Mouse (Mus musculus) T-helper 17 cell (primary cell): ENCODE results near the gene 2310030G06Rik.

Source experiments
- in situ Hi-C, 2 experiments: fragments of 300-600 bp; cut with MboI, MseI; formaldehyde crosslinking; loops; 1 replicate in 1 of 2; 2 replicates in 1 of 2; pipeline ENCODE4 v1.15.1; 2025; ENCODE audit warnings: high pct_unique_total_duplicates in 2 of 2

Gene 2310030G06Rik

DNA sequence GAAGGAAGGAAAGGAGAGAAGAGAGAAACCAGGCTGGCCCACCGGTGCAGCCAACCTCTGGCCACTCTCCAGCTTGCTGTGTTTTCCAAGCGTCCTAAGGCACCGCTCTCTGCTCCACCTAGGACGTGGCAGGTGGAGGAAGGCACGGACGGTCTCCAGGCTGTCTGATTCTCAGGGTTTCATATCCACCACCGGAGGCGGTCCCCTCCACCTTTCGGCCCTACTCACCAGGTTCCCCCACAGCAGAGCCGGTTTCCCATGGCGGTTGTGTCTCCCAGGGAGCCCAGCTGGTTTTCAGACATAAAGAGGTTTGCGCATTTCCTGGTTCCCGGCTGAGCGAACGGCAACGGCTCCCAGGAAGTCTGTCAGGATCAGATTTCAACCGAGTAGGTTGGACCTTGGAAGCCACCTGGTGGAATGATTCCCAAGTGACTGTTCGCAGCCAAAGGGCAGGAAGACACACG, at the start of gene 2310030G06Rik:
Gene 2310030G06Rik (minus strand): TSS at position 323 of the 464 bp plus-strand sequence.
- in situ Hi-C loops: no loop called here

GRCm38 (mm10) chr9:50795266-50795665, 48.9 kb upstream of the 2310030G06Rik start:
- in situ Hi-C loops: no loop called here

- in situ Hi-C loops: loop anchor here in 1 of 2 experiments (10.0 kb wide), 1 partner anchor 1267 kb away; no protein-coding TSS in a partner anchor
Measured at GRCm38 (mm10) chr9:50782155-50782554, 35.8 kb upstream of the 2310030G06Rik start.

GRCm38 (mm10) chr9:50776162-50776760, 29.9 kb upstream of the 2310030G06Rik start:
- in situ Hi-C loops: no loop called here

DNA sequence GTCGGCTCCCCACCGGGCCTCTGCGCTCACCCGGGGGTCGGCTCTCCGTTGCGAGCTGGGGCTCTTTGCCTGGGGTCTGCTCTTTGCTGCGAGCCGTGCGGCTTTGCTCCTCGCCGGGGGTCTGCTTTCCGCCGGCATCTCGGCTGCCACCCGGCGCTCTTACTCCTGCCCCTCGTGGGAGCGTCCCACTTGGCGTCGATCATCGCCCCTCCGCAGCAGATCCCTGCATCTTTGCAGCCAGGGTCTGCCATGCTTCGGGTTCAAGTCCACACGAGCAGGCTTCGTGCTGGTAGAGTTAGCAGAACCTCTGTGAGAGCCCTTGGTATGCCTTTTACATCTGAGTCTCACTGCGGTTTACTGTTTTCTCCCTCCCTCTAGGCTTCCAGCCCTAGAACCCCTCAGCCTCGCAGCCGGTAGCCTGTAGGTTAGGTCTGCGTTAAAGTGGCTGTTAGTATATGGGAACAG, 29.4 kb upstream of the 2310030G06Rik start:
- in situ Hi-C loops: no loop called here

DNA sequence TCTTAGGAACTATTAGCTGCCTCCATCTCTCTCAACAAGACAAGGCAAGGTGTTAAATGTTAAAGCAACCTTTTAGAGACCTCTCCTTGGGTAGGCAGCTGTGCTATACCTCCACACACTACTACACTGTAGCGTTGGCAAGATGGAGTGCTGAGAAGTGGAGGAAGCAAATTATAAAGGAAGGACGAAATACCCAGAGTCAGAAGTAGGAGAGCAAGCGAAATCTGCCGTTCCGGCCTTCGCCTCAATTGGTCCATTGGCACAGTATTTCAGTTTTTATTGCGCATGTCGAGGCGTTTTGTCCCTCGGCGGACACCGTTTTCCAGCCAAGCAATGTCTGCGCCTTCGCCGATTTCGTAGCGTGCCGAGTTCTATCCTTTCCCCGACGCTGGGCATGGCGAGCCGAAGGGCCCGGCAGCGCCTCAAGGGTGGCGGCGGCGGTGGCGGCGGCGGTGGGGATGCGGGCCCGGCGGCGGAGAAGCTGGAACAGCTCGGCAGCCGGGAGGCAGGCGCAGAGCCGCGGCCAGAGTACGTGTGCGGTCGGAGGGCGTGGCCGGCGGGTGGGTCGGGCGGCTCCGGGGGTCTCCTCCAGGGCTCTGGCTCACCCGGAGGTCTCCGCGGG, 28.8 kb upstream of the 2310030G06Rik start, which contains the start of the genes Alg9 and 1110032A03Rik:
Gene Alg9 (plus strand): TSS at position 29 of the 622 bp plus-strand sequence.
Gene 1110032A03Rik (minus strand): TSS at position 530 of the 622 bp plus-strand sequence.
- in situ Hi-C loops: no loop called here

GRCm38 (mm10) chr9:50774026-50774462, 27.7 kb upstream of the 2310030G06Rik start:
- in situ Hi-C loops: no loop called here

- in situ Hi-C loops: no loop called here
Measured at GRCm38 (mm10) chr9:50770011-50770410, 23.7 kb upstream of the 2310030G06Rik start.

- in situ Hi-C loops: no loop called here
Measured at GRCm38 (mm10) chr9:50768107-50769002, 22.0 kb upstream of the 2310030G06Rik start, which contains the start of gene Fdxacb1. Gene Fdxacb1 (plus strand): TSS chr9:50768236.

GRCm38 (mm10) chr9:50767531-50768106, 21.3 kb upstream of the 2310030G06Rik start:
- in situ Hi-C loops: no loop called here

GRCm38 (mm10) chr9:50763331-50763730, 17.0 kb upstream of the 2310030G06Rik start:
- in situ Hi-C loops: loop anchor here in 1 of 2 experiments (5.0 kb wide), 1 partner anchor 1271 kb away; no protein-coding TSS in a partner anchor

DNA sequence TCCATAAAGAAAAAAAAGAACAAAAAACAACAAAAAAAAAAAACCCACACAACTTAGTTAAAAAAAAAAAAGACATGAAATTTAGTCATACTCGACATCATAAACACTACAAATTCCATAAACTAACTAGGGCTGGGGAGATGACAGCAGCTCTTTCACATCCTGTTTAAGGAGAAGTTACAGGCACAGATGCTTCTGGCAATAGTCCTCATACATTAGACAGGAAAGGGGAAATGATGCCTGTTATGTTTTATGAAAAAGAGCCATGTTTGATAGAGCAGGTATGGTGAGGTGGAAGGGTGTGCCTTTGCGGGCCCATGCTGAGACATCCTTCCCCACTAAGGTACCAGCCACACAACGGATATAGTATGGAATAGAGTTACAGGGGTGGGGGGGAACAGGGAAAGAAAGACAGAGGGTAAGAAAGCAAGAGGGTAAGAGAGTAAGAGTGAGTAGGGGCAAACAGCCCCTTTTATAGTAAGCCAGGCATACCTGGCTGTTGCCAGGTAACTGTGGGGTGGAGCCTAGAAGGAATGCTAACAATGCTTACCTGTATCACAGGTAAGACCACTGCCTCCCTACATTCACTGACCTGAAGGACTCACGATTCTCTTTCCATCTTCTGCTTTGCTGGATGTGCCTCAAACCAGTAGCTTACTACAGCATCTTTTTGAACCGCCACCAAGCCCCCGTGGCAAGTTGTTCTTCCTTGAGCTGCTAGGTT, 15.3 kb upstream of the 2310030G06Rik start:
- in situ Hi-C loops: loop anchor here in 1 of 2 experiments (5.0 kb wide), 1 partner anchor 1269 kb away; no protein-coding TSS in a partner anchor

GRCm38 (mm10) chr9:50756711-50757110, 10.4 kb upstream of the 2310030G06Rik start:
- in situ Hi-C loops: loop anchor here in 1 of 2 experiments (10.0 kb wide), 1 partner anchor 692 kb away; no protein-coding TSS in a partner anchor

DNA sequence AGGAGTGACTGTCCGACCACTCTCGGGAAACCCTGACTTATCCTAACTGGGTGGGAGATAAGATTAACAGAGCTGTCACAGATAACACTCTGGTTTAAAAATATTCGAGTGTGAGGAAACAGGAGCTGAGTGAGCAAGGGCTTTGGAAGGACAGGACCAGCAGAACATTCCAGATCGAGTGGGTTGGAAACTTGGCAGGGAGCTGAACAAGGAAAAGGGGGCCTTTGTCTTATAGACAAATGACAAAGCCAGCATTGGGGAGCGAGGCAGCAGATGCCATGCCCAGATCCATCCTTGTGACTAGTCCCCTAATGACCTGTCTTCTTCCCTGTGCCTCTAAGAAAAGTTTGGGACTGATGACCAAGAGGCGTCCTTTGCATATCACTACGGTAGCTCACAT, 7.6 kb upstream of the 2310030G06Rik start:
- in situ Hi-C loops: loop anchor here in 1 of 2 experiments (10.0 kb wide), 1 partner anchor 689 kb away; no protein-coding TSS in a partner anchor

DNA sequence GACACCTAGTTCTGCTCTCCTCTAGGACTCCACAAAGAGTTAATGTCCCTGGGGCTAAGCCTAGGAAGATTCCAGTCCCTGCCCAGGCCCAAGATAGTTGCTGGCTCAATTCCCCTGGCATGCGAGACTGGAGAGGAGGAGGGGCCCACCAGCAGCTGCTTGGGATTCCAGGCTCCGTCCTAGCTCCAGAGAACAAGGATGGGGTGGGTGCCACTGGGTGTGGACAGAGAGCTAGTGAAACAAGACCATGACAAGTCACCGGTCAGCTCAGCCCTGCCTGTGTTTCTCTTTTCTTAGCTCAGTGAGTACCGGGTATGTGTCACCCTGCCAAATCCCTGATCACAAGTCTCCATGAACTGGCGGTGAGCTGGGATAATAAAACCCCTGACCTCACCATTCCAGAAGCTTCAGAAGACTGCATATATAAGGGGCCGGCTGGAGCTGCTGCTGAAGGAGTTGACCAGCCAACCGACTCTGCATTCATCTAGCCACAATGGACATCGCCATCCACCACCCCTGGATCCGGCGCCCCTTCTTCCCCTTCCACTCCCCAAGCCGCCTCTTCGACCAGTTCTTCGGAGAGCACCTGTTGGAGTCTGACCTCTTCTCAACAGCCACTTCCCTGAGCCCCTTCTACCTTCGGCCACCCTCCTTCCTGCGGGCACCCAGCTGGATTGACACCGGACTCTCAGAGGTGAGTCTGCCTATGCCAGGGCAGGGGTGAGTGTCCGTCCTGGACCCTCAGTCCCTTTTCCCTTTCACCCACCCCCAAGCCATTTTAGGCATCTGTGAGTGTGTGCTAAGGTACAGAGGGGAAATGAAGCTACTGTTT, 6.7 kb upstream of the 2310030G06Rik start:
- in situ Hi-C loops: loop anchor here in 1 of 2 experiments (10.0 kb wide), 1 partner anchor 688 kb away; no protein-coding TSS in a partner anchor

DNA sequence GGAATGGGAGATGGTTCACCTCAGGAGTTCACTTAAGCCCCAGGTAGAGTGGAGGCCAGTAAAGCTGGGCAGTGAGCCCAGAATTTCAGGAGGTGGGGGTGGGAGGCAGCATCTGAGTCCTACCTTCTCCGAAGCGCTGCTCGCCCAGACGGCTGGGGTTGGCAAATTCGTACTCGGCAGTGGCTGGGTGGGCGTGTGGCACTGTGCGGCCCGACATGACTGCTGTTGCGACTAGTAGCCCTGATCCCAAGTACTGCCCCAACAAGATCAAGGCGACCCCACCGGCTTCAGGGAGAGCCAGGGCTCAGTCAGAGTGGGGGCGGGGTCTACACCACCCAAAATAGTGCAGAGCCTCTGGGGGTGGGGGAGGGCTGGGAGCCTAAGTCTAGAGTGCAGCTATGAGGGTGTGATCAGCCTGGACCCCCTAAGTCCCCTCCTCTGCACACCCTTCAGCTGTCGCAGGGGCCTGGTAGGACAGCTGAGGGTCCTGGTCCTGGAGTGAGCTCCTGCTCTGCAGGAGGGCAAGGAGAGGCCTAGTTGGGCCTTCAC, 5.8 kb upstream of the 2310030G06Rik start, which contains the start of gene Hspb2:
Gene Hspb2 (minus strand): TSS at position 301 of the 549 bp plus-strand sequence.
- in situ Hi-C loops: loop anchor here in 1 of 2 experiments (10.0 kb wide), 1 partner anchor 687 kb away; no protein-coding TSS in a partner anchor

- in situ Hi-C loops: loop anchor here in 1 of 2 experiments (10.0 kb wide), 1 partner anchor 687 kb away; no protein-coding TSS in a partner anchor
Measured at GRCm38 (mm10) chr9:50751323-50751722, 5.0 kb upstream of the 2310030G06Rik start, which contains the start of gene Cryab. Gene Cryab (plus strand): TSS chr9:50751325.

GRCm38 (mm10) chr9:50750706-50751105, 4.4 kb upstream of the 2310030G06Rik start:
- in situ Hi-C loops: loop anchor here in 1 of 2 experiments (10.0 kb wide), 1 partner anchor 686 kb away; no protein-coding TSS in a partner anchor
